Mouse (Mus musculus): ENCODE data around the gene Lrrc42. TPM values are rescaled to one million over a fixed set of nuclear protein-coding genes. Genes with fewer than 3 reads are reported as not detected.

Gene Lrrc42
- polyA plus RNA-seq, 1 experiment from 2014 or later: 15.0 TPM

DNA sequence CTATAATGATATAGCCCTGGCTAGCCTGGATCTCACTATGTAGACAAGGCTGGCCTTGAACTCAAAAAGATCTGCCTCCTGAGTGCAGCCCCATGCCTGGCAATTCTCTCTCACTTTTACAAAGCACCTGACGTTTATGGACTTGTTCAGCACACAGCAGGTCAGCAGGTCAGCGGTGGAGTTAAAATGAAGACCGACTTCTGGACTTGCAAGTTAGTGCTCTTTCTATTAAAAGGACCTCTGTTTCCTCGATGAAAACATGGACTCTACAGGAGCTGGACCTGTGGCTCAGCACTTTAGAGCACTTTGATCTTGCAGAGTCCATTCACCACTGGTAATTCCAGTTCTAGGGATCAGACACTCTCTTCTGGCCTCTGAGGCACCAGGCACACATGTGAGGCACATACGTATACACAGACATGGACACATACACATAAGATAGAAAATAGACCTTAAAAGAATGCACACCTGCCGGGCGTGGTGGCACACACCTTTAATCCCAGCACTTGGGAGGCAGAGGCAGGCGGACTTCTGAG is 44.8 kb upstream of the Lrrc42 start:
- DNase-seq (no peak), ATAC-seq (no peak)
- Histone ChIP-seq H3K4me1 (ENCODE audit: insufficient read depth) (peaks cover 12% of the 10 kb centered on the region), H3K4me2 (ENCODE audit: low read depth, low read length) (no peak overlapping the region), H3K27ac (ENCODE audit: low read depth) (no peak overlapping the region), H3K4me3 (ENCODE audit: low read depth, low read length) (no peak overlapping the region), H3K36me3 (replicated peaks; ENCODE audit: insufficient read depth, low read length) (no peaks in the 10 kb centered on the region), H3K9ac (replicated peaks) (no peak overlapping the region), H3K27me3 (ENCODE audit: insufficient read depth, low read length) (no peaks in the 10 kb centered on the region), H3K9me3 (ENCODE audit: low read length) (no peaks in the 10 kb centered on the region)
- WGBS (ENCODE audit: insufficient replicate concordance): 75% methylated on average over 8 of the region's 8 CpGs
- no peak for TF ChIP-seq CTCF (IDR thresholded peaks at IDR 0.05; ENCODE audit: low read depth)

DNA sequence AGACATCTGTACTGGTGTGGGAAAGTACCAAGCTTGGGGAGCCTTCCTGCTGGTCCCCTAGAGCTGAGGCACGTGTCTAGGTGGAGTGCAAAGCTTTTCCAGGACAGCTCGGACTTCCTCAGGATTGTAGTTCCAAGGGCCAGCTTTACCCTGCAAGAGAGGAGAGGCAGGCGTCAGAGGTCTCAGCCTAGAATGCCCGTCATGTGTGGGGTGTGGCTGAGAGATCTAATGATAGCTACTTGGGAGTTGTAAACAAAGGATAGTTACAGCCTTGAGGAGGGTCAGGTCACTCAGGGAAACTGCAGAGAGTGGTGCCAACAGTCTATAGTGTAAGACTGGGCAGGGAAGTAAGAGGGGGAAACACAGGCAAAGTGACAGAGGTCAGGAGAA is 38.9 kb upstream of the Lrrc42 start:
- 33% methylated on average over 4 of the region's 4 CpGs for WGBS (ENCODE audit: insufficient replicate concordance)
- TF ChIP-seq CTCF (IDR thresholded peaks at IDR 0.05; ENCODE audit: low read depth): no peak
- no peak for TF ChIP-seq EP300 (IDR thresholded peaks at IDR 0.05; ENCODE audit: low read depth)
- Histone ChIP-seq H3K27ac (ENCODE audit: low read depth) (no peak overlapping the region), H3K36me3 (replicated peaks; ENCODE audit: insufficient read depth, low read length) (no peaks in the 10 kb centered on the region), H3K4me1 (ENCODE audit: insufficient read depth) (peaks cover 2% of the 10 kb centered on the region; the same call in 1 of the 2 replicates), H3K9ac (replicated peaks) (no peak overlapping the region), H3K27me3 (ENCODE audit: insufficient read depth, low read length) (no peaks in the 10 kb centered on the region), H3K9me3 (ENCODE audit: low read length) (no peaks in the 10 kb centered on the region), H3K4me3 (ENCODE audit: low read depth, low read length) (no peak overlapping the region), H3K4me2 (ENCODE audit: low read depth, low read length) (no peak overlapping the region)
- no peak for ATAC-seq
- DNase-seq: no peak

DNA sequence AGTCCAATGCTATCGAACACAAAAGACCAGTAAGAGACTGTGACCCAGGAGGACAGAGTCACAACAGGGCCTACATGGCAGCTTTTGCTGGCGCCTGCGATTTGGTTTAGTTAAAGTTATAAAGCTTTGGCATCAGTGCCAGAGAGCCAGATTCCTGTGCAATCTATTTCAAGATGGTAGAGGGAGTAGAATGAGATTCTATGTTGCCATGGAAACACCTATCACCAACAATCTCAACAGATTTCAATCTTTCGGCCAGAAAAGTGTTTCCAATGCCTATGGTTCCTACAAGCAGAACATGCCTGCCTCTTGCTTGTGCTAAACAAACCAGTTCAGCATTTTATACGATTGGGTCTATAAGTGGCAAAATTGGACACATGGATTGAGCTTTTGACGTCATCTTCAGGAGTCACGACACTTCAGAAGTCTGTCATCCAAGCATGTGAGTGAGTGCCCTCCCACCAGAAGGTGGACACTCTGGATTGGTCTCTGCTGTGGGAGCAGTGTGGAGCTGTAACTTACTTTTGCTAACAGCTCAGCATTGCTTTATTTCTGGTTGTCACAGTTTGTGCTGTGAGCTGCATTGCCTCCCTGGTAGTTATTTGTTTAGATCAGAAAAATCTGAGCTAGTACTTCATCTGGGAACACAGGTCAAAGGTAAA is 38.4 kb upstream of the Lrrc42 start:
- no peaks in the 10 kb centered on the region for H3K27me3 ChIP-seq (ENCODE audit: insufficient read depth, low read length)
- ATAC-seq: no peak
- no peak for TF ChIP-seq CTCF (IDR thresholded peaks at IDR 0.05; ENCODE audit: low read depth)

DNA sequence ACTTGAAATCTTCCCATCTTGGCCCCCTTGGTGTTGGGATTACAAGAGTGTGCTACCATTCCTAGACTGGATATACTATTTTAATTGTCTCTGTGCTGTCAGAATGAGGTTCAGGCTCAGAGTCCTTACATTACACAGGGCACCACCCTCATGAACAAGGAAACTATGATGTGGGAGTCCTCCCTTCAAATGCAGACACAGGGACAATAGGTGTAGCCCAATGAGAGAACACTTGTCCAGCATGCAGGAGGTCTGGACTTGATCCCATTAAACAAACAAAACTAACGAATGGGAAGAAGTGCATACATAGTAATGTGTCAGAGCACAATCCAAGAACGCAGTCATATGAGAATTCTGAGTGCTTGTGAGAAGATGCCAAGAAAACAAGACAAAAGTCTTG is 34.2 kb upstream of the Lrrc42 start:
- TF ChIP-seq CTCF (IDR thresholded peaks at IDR 0.05; ENCODE audit: low read depth) (no peak), EP300 (IDR thresholded peaks at IDR 0.05; ENCODE audit: low read depth) (no peak)
- peaks cover 2% of the 10 kb centered on the region; the same call in 1 of the 2 replicates for H3K4me1 ChIP-seq (ENCODE audit: insufficient read depth)
- 78% methylated on average over 2 of the region's 2 CpGs for WGBS (ENCODE audit: insufficient replicate concordance)
- H3K4me3 ChIP-seq (ENCODE audit: low read depth, low read length): no peak overlapping the region
- no peak for DNase-seq
- no peak overlapping the region for H3K4me2 ChIP-seq (ENCODE audit: low read depth, low read length)
- no peak overlapping the region for H3K9ac ChIP-seq (replicated peaks)
- H3K36me3 ChIP-seq (replicated peaks; ENCODE audit: insufficient read depth, low read length): no peaks in the 10 kb centered on the region
- no peak for ATAC-seq
- H3K27ac ChIP-seq (ENCODE audit: low read depth): no peak overlapping the region
- H3K9me3 ChIP-seq (ENCODE audit: low read length): no peaks in the 10 kb centered on the region
- H3K27me3 ChIP-seq (ENCODE audit: insufficient read depth, low read length): no peaks in the 10 kb centered on the region

More for the DNA sequence above, 38.4 kb upstream of the Lrrc42 start:
- no peak overlapping the region for H3K9ac ChIP-seq (replicated peaks)
- no peaks in the 10 kb centered on the region for H3K9me3 ChIP-seq (ENCODE audit: low read length)
- H3K27ac ChIP-seq (ENCODE audit: low read depth): no peak overlapping the region
- H3K36me3 ChIP-seq (replicated peaks; ENCODE audit: insufficient read depth, low read length): no peaks in the 10 kb centered on the region
- H3K4me2 ChIP-seq (ENCODE audit: low read depth, low read length): no peak overlapping the region
- H3K4me1 ChIP-seq (ENCODE audit: insufficient read depth): peaks cover 2% of the 10 kb centered on the region; the same call in 1 of the 2 replicates
- H3K4me3 ChIP-seq (ENCODE audit: low read depth, low read length): no peak overlapping the region
- DNase-seq: no peak
- 80% methylated on average over 7 of the region's 7 CpGs for WGBS (ENCODE audit: insufficient replicate concordance)

DNA sequence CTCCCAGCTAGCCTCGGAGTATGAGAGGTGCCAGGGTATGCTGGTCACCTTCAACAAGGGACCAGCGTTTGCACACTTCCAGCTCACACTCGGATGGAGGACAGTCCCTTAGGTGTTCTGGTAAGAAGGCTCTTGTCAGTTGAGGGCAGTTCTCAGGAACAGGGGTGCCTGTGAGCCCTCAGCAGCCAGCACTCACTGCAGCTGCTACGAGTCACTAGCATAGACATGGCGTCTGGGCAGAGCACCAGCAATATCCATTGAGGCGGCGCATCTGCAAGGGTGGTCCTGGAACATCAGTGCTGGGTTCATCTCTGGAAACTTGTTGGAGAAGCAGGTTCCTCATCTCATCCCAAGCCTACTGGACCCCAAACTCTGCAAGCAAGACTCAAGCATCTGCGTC is 33.1 kb upstream of the Lrrc42 start:
- TF ChIP-seq EP300 (IDR thresholded peaks at IDR 0.05; ENCODE audit: low read depth): no peak
- no peak for TF ChIP-seq CTCF (IDR thresholded peaks at IDR 0.05; ENCODE audit: low read depth)
- H3K36me3 ChIP-seq (replicated peaks; ENCODE audit: insufficient read depth, low read length): no peaks in the 10 kb centered on the region
- H3K4me3 ChIP-seq (ENCODE audit: low read depth, low read length): no peak overlapping the region
- DNase-seq (no peak), ATAC-seq (no peak)
- no peak overlapping the region for H3K9ac ChIP-seq (replicated peaks)
- no peak overlapping the region for H3K4me2 ChIP-seq (ENCODE audit: low read depth, low read length)
- H3K4me1 ChIP-seq (ENCODE audit: insufficient read depth): no peaks in the 10 kb centered on the region
- H3K9me3 ChIP-seq (ENCODE audit: low read length): no peaks in the 10 kb centered on the region
- H3K27me3 ChIP-seq (ENCODE audit: insufficient read depth, low read length): no peaks in the 10 kb centered on the region
- no peak overlapping the region for H3K27ac ChIP-seq (ENCODE audit: low read depth)
- WGBS (ENCODE audit: insufficient replicate concordance): 83% methylated on average over 8 of the region's 8 CpGs

DNA sequence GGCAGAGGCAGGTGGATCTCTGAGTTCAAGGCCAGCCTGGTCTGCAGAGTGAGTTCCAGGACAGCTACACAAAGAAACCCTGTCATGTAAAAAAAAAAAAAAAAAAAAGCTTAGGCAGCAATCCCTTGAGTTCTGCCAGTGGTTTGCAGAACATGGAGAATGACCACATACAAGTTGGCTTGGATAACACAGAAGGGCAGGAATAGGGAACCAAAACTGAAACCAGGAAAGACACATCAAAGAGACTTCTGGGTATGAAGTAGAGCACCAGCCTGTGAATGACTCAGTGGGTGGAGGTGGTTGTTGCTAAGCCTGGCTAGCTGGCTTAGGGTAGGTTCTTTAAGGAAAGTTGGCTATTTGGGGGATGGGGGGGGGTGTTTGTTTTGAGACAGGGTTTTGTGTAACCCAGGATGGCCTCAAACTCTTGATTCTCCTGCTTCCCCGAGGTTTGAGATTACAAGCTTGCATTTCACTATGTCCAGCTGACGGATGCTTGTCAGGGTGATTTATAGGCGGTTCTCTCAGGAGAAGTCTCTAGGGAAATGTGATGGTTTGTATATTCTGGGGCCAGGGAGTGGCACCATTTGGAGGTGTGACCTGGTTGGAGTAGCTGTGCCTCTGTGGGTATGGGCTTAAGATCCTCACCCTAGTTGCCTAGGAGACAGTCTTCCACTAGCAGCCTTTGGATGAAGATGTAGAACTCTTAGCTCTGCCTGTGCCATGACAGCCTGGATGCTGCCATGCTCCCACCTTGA is 32.3 kb upstream of the Lrrc42 start:
- no peak for DNase-seq
- 0 out of 2 replicates have a peak, but pooled peaks have one; percentile 31 for ATAC-seq
- Histone ChIP-seq H3K9ac (replicated peaks) (no peak overlapping the region), H3K27ac (ENCODE audit: low read depth) (no peak overlapping the region), H3K9me3 (ENCODE audit: low read length) (no peaks in the 10 kb centered on the region), H3K4me1 (ENCODE audit: insufficient read depth) (no peaks in the 10 kb centered on the region), H3K36me3 (replicated peaks; ENCODE audit: insufficient read depth, low read length) (no peaks in the 10 kb centered on the region), H3K4me3 (ENCODE audit: low read depth, low read length) (no peak overlapping the region), H3K4me2 (ENCODE audit: low read depth, low read length) (no peak overlapping the region), H3K27me3 (ENCODE audit: insufficient read depth, low read length) (no peaks in the 10 kb centered on the region)
- WGBS (ENCODE audit: insufficient replicate concordance): 67% methylated on average over 3 of the region's 3 CpGs
- TF ChIP-seq CTCF (IDR thresholded peaks at IDR 0.05; ENCODE audit: low read depth): no peak
- no peak for TF ChIP-seq EP300 (IDR thresholded peaks at IDR 0.05; ENCODE audit: low read depth)
